Mouse (Mus musculus) frontal cortex, postnatal 36 days (tissue): ENCODE results near the gene Klhl35.
"Not testable (repeated sequence)": the region's sequence is repeated elsewhere in the genome, so short reads cannot be mapped to it uniquely, and the experiment has no call there.

ENCODE experiments used
- DNase-seq, 2 experiments: peaks; one replicate each; pipeline ENCODE4 v3.0.0; 2022; ENCODE audit warnings: low spot score in 2 of 2

Klhl35 gene

GRCm38 (mm10) chr7:99499128-99499527 is 33.3 kb downstream of the Klhl35 start:
- DNase-seq, result no peak

- peak; percentile 80 to 88 for DNase-seq
Observed at GRCm38 (mm10) chr7:99500201-99500600, 34.4 kb downstream of the Klhl35 start.

GRCm38 (mm10) chr7:99500655-99501054 is 34.9 kb downstream of the Klhl35 start:
- DNase-seq, result no peak

- DNase-seq, result no peak
Observed at GRCm38 (mm10) chr7:99501148-99501547, 35.3 kb downstream of the Klhl35 start.

GRCm38 (mm10) chr7:99504556-99504955 is 38.8 kb downstream of the Klhl35 start:
- DNase-seq, result no peak

- not testable (repeated sequence) for DNase-seq
Observed at GRCm38 (mm10) chr7:99508187-99508586, 42.4 kb downstream of the Klhl35 start.

GRCm38 (mm10) chr7:99510087-99510501 is 44.3 kb downstream of the Klhl35 start:
- DNase-seq, result peak; percentile 72 to 81

- no peak for DNase-seq
Observed at GRCm38 (mm10) chr7:99516092-99516813, 50.4 kb downstream of the Klhl35 start.

- DNase-seq, result no peak
Observed at GRCm38 (mm10) chr7:99516814-99517157, 51.0 kb downstream of the Klhl35 start.

- no peak for DNase-seq
Observed at GRCm38 (mm10) chr7:99518954-99519644, 53.3 kb downstream of the Klhl35 start.

- no peak for DNase-seq
Observed at GRCm38 (mm10) chr7:99523121-99523520, 57.3 kb downstream of the Klhl35 start.
